In the genomic region with DNA sequence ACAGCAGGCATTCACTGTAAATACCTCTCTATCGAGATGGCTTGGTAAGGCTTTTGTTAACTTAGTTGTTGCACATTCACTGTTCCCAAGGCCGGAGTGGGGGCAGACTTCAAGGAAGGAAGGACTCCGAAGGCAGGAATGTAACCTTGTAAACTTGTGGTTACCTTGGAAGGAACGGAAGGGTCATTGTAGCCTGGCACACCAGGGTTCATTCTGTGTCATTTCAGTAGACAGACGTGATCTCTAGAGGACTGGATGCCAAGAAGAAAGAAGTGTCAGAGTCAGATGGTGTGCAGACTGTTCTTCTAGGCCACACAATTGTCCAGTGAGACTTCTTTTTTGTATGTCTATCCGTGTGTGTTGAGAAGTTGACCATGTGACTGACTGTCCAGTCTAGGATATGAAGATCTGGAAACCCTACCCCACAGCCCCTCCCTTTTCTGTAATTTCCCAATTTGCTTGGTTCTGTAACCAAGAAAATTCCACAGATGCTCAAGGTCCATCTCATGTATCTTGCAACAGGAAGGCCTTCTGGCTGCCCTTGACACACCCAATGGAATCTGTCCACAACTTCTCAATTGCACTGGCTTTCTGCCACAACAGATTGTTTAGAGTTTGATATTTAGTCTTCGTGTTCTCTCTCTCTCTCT, we compare ENCODE assay signal across 17 mouse cellular contexts.
DNase-seq lines count a peak whose midpoint lies in the region; ATAC-seq lines count a peak whose summit lies in the region.
"Had no signal": no experiment of that assay in that cellular context is flagged by ENCODE, and none has a peak within 500 bp of the region (broad histone marks: within the 10 kb centered on the region; RNA-seq: fewer than 3 reads in every experiment).

No protein-coding gene starts in this region.

- H3K27me3 ChIP-seq in hindbrain, embryonic 16.5 days (replicated peaks; ENCODE audit: control insufficient read depth, insufficient read depth, low read length) = no peaks in the 10 kb centered on the region
- no peaks in the 10 kb centered on the region for H3K27me3 ChIP-seq in hindbrain, embryonic 10.5 days (ENCODE audit: insufficient read depth, poor library complexity, severe bottlenecking)
- H3K27me3 ChIP-seq: neural tube, embryonic 13.5 days had no signal

- no peak overlapping the region for H3K4me2 ChIP-seq in hindbrain, embryonic 16.5 days (ENCODE audit: low read length)
- H3K4me2 ChIP-seq: limb, embryonic 13.5 days; neural tube, embryonic 13.5 days had no signal

- intact Hi-C loops in gastrocnemius, postnatal 14 days (cut with DNase I; ENCODE audit: low total_unique reads) = no loop called here

- H3K27ac ChIP-seq in hindbrain, embryonic 16.5 days (ENCODE audit: low read depth, low read length) = no peak overlapping the region
- H3K27ac ChIP-seq in hindbrain, embryonic 10.5 days = no peak overlapping the region
- H3K27ac ChIP-seq: limb, embryonic 13.5 days; macrophage; neural tube, embryonic 13.5 days had no signal

- H3K4me3 ChIP-seq in hindbrain, embryonic 16.5 days (ENCODE audit: low read length) = no peak overlapping the region
- H3K4me3 ChIP-seq in hindbrain, embryonic 10.5 days = no peak overlapping the region
- H3K4me3 ChIP-seq: erythroblast, embryonic 14.5 days; limb, embryonic 13.5 days; neural tube, embryonic 13.5 days had no signal

- no peaks in the 10 kb centered on the region for H3K9me3 ChIP-seq in hindbrain, embryonic 16.5 days (ENCODE audit: control insufficient read depth, low read length)
- no peaks in the 10 kb centered on the region for H3K9me3 ChIP-seq in hindbrain, embryonic 10.5 days
- H3K9me3 ChIP-seq: limb, embryonic 13.5 days; neural tube, embryonic 13.5 days had no signal

- ATAC-seq in hindbrain, embryonic 16.5 days = no peak
- ATAC-seq: midbrain, embryonic 16.5 days had no signal

- H3K36me3 ChIP-seq in hindbrain, embryonic 16.5 days (ENCODE audit: control insufficient read depth, insufficient read depth, low read length) = no peaks in the 10 kb centered on the region
- H3K36me3 ChIP-seq in hindbrain, embryonic 10.5 days = no peaks in the 10 kb centered on the region
- H3K36me3 ChIP-seq: limb, embryonic 13.5 days; neural tube, embryonic 13.5 days had no signal

- no peak overlapping the region for H3K9ac ChIP-seq in hindbrain, embryonic 16.5 days (ENCODE audit: low read depth, low read length)
- H3K9ac ChIP-seq: limb, embryonic 13.5 days; neural tube, embryonic 13.5 days had no signal

- peak; percentile 21 for DNase-seq in gastrocnemius, postnatal 25 days
- no peak for DNase-seq in gastrocnemius, postnatal 14 days
- DNase-seq in 3134 (ENCODE audit: extremely low read depth, insufficient read length, low spot score) = peak; percentile 81
- peak; percentile 54 for DNase-seq in adipocyte (ENCODE audit: low spot score)
- peak; percentile 63 for DNase-seq in lung, postnatal 10 days
- DNase-seq in hindbrain, embryonic 10.5 days (ENCODE audit: low spot score) = no peak
- no peak for DNase-seq in frontal cortex, adult 2 months (ENCODE audit: extremely low spot score in 1 of 2, low spot score in 1 of 2)
- DNase-seq: cerebellum, adult 8-10 months; embryo, embryonic 11 days; kidney, postnatal 36 days; thymus, postnatal 14 days had no signal

- WGBS in hindbrain, embryonic 16.5 days = 83% methylated on average over 7 of the region's 7 CpGs
- WGBS in hindbrain, embryonic 10.5 days = 84% methylated on average over 7 of the region's 7 CpGs

- H3K4me1 ChIP-seq in hindbrain, embryonic 16.5 days (ENCODE audit: control insufficient read depth, insufficient read depth, low read depth, low read length) = peaks cover 4% of the 10 kb centered on the region; the same call in 1 of the 2 replicates
- no peaks in the 10 kb centered on the region for H3K4me1 ChIP-seq in hindbrain, embryonic 10.5 days (replicated peaks)
- H3K4me1 ChIP-seq: neural tube, embryonic 13.5 days had no signal

Comparison
In these comparisons a context has a peak if more than half of its experiments do, and no peak if none do; other contexts are left out.
1. DNase-seq: peak in gastrocnemius, postnatal 25 days (single experiment), 3134 (single experiment), adipocyte (single experiment) and lung, postnatal 10 days (single experiment); none in gastrocnemius, postnatal 14 days (single experiment), hindbrain, embryonic 10.5 days (single experiment) and frontal cortex, adult 2 months (0 of 2).